Mouse (Mus musculus): ENCODE measurements around the gene Arl1.

- TF ChIP-seq CTCF (IDR thresholded peaks at IDR 0.05) (no peak), EP300 (IDR thresholded peaks at IDR 0.05) (no peak)
Measured at GRCm38 (mm10) chr10:88761524-88762212, 31.0 kb downstream of the Arl1 start.

Data from lung, postnatal 0 days (tissue).